Mouse (Mus musculus) heart, embryonic 13.5 days (tissue): ENCODE data around the gene Gm10228. TPM values are rescaled to one million over a fixed set of nuclear protein-coding genes. Genes with fewer than 3 reads are reported as not detected.
"Not testable (repeated sequence)": the region's sequence is repeated elsewhere in the genome, so short reads cannot be mapped to it uniquely, and the experiment has no call there.

Experiments used
- ATAC-seq: fragments of 200-750 bp; cut with Nextera tagmentation; 2 replicates; pipeline ENCODE4 v1.8.0; 2017; ENCODE audit warnings: moderate TSS enrichment; ENCODE audit not compliant: insufficient number of reproducible peaks, low FRiP score, low TSS enrichment; ENCODE audit errors: extremely low read depth
- H3K27ac ChIP-seq: fragments of 300-500 bp; sonication (generic); replicated peaks from 2 replicates; pipeline ENCODE4 v1.5.1; 2015; ENCODE audit warnings: moderate library complexity, mild to moderate bottlenecking, inconsistent platforms
- H3K27me3 ChIP-seq: fragments of 300-500 bp; sonication (generic); replicated peaks from 2 replicates; pipeline ENCODE4 v1.6.1; 2015; ENCODE audit warnings: mild to moderate bottlenecking, inconsistent platforms
- H3K36me3 ChIP-seq: fragments of 300-500 bp; sonication (generic); 2 replicates; pipeline ENCODE4 v1.6.1; 2015; ENCODE audit warnings: mild to moderate bottlenecking, inconsistent platforms
- H3K4me1 ChIP-seq: fragments of 300-500 bp; sonication (generic); 2 replicates; pipeline ENCODE4 v1.6.1; 2015; ENCODE audit warnings: inconsistent platforms
- H3K4me2 ChIP-seq: fragments of 300-500 bp; sonication (generic); 2 replicates; pipeline ENCODE4 v1.6.1; 2015; ENCODE audit warnings: inconsistent platforms, mild to moderate bottlenecking, moderate library complexity
- H3K4me3 ChIP-seq: fragments of 300-500 bp; sonication (generic); 2 replicates; pipeline ENCODE4 v1.5.1; 2015; ENCODE audit warnings: moderate library complexity, mild to moderate bottlenecking, inconsistent platforms
- H3K9ac ChIP-seq: fragments of 300-500 bp; sonication (generic); 2 replicates; pipeline ENCODE4 v1.6.1; 2015; ENCODE audit warnings: inconsistent platforms, mild to moderate bottlenecking, moderate library complexity
- H3K9me3 ChIP-seq: fragments of 300-500 bp; sonication (generic); 2 replicates; pipeline ENCODE4 v1.6.1; 2016; ENCODE audit warnings: inconsistent platforms
- WGBS: fragments of 180-500 bp; shearing (Covaris S2); methylation state at CpG from one replicate; pipeline ENCODE4 v1.1.7; 2015; ENCODE audit warnings: mixed read lengths; 5-methylcytosine and 5-hydroxymethylcytosine counted together
- polyA plus RNA-seq: library from polyadenylated mRNA; unstranded; fragments of >200 nt; fragmentation: Nextera tagmentation; extraction: Ambion mirVana; gene quantifications from 2 replicates; pipeline ENCODE4 v1.2.1, GENCODE M21; 2015

The Gm10228 gene
- not detected in 2 replicates for polyA plus RNA-seq

DNA sequence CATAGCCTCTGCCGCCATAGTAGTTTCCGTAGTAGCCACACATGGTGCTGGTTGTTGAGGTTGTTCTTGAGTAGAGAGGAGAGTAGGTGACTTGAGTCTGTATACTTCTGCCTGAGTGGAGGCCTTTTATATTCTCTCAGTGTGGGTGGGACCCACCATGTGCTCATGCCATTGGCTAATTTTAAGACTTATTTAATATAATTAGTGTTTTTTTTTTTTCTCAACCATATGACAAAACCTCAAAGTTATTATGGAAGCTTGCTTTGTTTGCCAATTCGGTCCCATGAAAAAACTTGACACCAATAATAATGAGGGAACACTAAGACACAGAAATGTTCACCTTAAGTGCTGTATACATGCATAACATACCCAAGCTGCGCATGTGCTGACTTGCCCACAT lies at the start of gene Gm10228:
TSS of gene Gm10228 (minus strand) at position 101 of the 400 bp plus-strand sequence.
- not testable (repeated sequence) for H3K27me3 ChIP-seq, H3K9me3 ChIP-seq, H3K27ac ChIP-seq, H3K4me3 ChIP-seq, H3K4me2 ChIP-seq, ATAC-seq, H3K9ac ChIP-seq, H3K36me3 ChIP-seq, H3K4me1 ChIP-seq
- WGBS, result 85% methylated on average over 2 of the region's 4 CpGs

GRCm38 (mm10) chr16:89071041-89071440 lies 29.8 kb upstream of the Gm10228 start:
- H3K27me3 ChIP-seq, H3K4me2 ChIP-seq, H3K9ac ChIP-seq, H3K9me3 ChIP-seq, H3K36me3 ChIP-seq, H3K4me1 ChIP-seq, H3K4me3 ChIP-seq, ATAC-seq, H3K27ac ChIP-seq: not testable (repeated sequence)
- 56% methylated on average over 2 of the region's 2 CpGs for WGBS

DNA sequence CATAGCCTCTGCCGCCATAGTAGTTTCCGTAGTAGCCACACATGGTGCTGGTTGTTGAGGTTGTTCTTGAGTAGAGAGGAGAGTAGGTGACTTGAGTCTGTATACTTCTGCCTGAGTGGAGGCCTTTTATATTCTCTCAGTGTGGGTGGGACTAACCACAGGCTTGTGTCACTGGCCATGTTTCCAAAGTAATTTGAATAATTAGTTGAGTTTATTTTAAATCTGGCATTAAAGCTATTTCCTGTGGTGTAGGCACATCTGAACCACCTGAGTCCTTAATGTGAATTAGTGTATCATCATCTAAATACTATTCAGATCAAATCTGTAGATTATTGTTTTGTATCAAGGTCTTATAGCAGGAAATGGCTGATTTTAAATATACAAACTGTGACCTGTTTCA lies 22.6 kb upstream of the Gm10228 start, which contains the start of gene 1110025L11Rik:
TSS of gene 1110025L11Rik (minus strand) at position 101 of the 400 bp plus-strand sequence.
- not testable (repeated sequence) for H3K4me2 ChIP-seq, H3K9me3 ChIP-seq, H3K4me3 ChIP-seq, H3K27ac ChIP-seq, ATAC-seq, H3K4me1 ChIP-seq, H3K27me3 ChIP-seq, H3K36me3 ChIP-seq, H3K9ac ChIP-seq
- no CpG with 5 or more reads among the region's 2 CpGs for WGBS

- ATAC-seq, result no peak
- Histone ChIP-seq H3K9me3 (peaks cover 7% of the 10 kb centered on the region; the same call in 1 of the 2 replicates), H3K4me3 (no peak within 1 kb of the TSS), H3K4me2 (no peak within 1 kb of the TSS), H3K36me3 (no peaks in the 10 kb centered on the region), H3K27me3 (no peaks in the 10 kb centered on the region), H3K9ac (no peak within 1 kb of the TSS), H3K27ac (no peak within 1 kb of the TSS), H3K4me1 (no peaks in the 10 kb centered on the region)
- 71% methylated on average over 3 of the region's 3 CpGs for WGBS
These were observed 6.5 kb upstream of the Gm10228 start, which contains the start of gene Krtap6-5 for GRCm38 (mm10) chr16:89047783-89048182. TSS of gene Krtap6-5 (minus strand) at chr16:89047883.

DNA sequence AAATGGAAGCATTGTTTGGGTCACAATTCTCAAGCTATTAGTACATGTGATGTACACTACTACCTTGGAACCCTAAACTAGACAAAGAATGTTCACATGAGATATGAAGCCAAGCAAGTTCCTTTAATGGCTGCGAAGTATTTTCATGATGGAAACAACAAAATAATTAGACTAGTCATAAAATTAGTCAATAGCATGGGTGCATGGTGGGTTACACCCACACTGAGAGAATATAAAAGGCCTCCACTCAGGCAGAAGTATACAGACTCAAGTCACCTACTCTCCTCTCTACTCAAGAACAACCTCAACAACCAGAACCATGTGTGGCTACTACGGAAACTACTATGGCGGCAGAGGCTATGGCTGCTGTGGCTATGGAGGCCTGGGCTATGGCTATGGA lies 9.9 kb downstream of the Gm10228 start, which contains the start of gene Krtap6-1:
TSS of gene Krtap6-1 (plus strand) at position 301 of the 400 bp plus-strand sequence.
- H3K27me3 ChIP-seq, H3K27ac ChIP-seq, H3K4me1 ChIP-seq, H3K4me2 ChIP-seq, ATAC-seq, H3K36me3 ChIP-seq, H3K4me3 ChIP-seq, H3K9ac ChIP-seq, H3K9me3 ChIP-seq: not testable (repeated sequence)
- 86% methylated on average over 3 of the region's 3 CpGs for WGBS

- H3K9me3 ChIP-seq, H3K36me3 ChIP-seq, H3K27ac ChIP-seq, H3K4me2 ChIP-seq, H3K9ac ChIP-seq, ATAC-seq, H3K4me3 ChIP-seq, H3K4me1 ChIP-seq, H3K27me3 ChIP-seq: not testable (repeated sequence)
- WGBS, result 84% methylated on average over 3 of the region's 3 CpGs
These were observed 26.3 kb downstream of the Gm10228 start, which contains the start of gene Gm10229 for GRCm38 (mm10) chr16:89014984-89015383. TSS of gene Gm10229 (plus strand) at chr16:89015284.

DNA sequence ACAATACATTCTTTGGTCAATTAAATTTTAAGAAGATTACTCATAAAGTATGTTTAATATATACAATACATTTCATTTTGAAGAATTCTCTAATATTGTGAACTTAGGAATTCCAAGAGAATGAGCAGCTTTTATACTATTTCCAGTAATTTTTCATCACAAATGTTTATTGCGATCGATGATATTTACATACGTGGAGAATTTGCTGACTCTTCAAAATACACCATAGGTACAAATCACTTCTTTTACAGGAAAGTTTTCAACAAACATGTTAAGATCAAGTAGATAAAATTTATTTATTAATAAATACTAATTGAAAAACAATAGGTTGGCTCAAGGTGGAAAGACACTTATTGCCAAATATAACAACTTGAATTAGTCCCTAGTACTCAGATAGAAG lies 27.3 kb downstream of the Gm10228 start:
- no peaks in the 10 kb centered on the region for H3K9me3 ChIP-seq
- no peak overlapping the region for H3K9ac ChIP-seq
- H3K27ac ChIP-seq, result no peak overlapping the region
- H3K27me3 ChIP-seq, result no peaks in the 10 kb centered on the region
- H3K36me3 ChIP-seq, result no peaks in the 10 kb centered on the region
- no peak overlapping the region for H3K4me2 ChIP-seq
- no peak overlapping the region for H3K4me3 ChIP-seq
- WGBS, result 94% methylated on average over 3 of the region's 3 CpGs
- H3K4me1 ChIP-seq, result no peaks in the 10 kb centered on the region
- no peak for ATAC-seq

DNA sequence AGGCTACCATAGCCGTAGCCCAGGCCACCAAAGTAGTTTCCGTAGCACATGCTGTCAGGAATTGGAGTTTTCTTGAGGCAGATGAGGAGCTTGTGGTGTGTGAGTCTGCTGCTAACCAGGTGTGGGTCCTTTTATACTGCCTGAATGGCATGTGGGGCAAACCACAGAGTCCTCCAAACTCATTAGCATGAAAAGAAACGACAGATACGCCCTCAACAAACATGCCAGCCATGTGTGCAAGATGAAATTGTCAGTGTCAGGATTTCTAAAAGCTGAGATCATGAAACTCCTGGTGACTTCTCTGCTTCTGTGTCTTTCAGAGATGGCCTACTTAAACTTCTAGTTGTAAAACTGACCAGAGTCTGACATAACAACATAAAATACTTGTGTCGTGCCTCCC lies 30.6 kb downstream of the Gm10228 start, which contains the start of gene Krtap22-2:
TSS of gene Krtap22-2 (minus strand) at position 101 of the 400 bp plus-strand sequence.
- H3K36me3 ChIP-seq, result no peaks in the 10 kb centered on the region
- H3K27me3 ChIP-seq, result no peaks in the 10 kb centered on the region
- WGBS, result 69% methylated on average over 5 of the region's 5 CpGs
- ATAC-seq, result no peak
- H3K27ac ChIP-seq, result no peak within 1 kb of the TSS
- no peak within 1 kb of the TSS for H3K4me3 ChIP-seq
- no peak within 1 kb of the TSS for H3K4me2 ChIP-seq
- no peak within 1 kb of the TSS for H3K9ac ChIP-seq
- H3K4me1 ChIP-seq, result no peaks in the 10 kb centered on the region
- H3K9me3 ChIP-seq, result no peaks in the 10 kb centered on the region

Other genes starting within 250 kb of the Gm10228 start
- gene Gm20741, start 229.3 kb downstream of the Gm10228 start, polyA plus RNA-seq, result not detected in 2 replicates
- not detected in 2 replicates for gene Krtap15, start 221.3 kb downstream of the Gm10228 start, polyA plus RNA-seq
- gene Krtap14, start 215.3 kb downstream of the Gm10228 start, polyA plus RNA-seq, result not detected in 2 replicates
- gene Krtap19-1, start 172.1 kb downstream of the Gm10228 start, polyA plus RNA-seq, result not detected in 2 replicates
- gene Krtap19-2, start 167.2 kb downstream of the Gm10228 start, polyA plus RNA-seq, result not detected in 2 replicates
- not detected in 2 replicates for gene Krtap19-3, start 163.4 kb downstream of the Gm10228 start, polyA plus RNA-seq
- not detected in 2 replicates for gene Krtap19-4, start 156.4 kb downstream of the Gm10228 start, polyA plus RNA-seq
- not detected in 2 replicates for gene Krtap19-5, start 145.0 kb downstream of the Gm10228 start, polyA plus RNA-seq
- not detected in 2 replicates for gene Krtap19-9b, start 109.2 kb downstream of the Gm10228 start, polyA plus RNA-seq
- not detected in 2 replicates for gene Krtap16-3, start 78.6 kb downstream of the Gm10228 start, polyA plus RNA-seq
- not detected in 2 replicates for gene Krtap22-2, start 30.7 kb downstream of the Gm10228 start, polyA plus RNA-seq
- not detected in 2 replicates for gene Gm10229, start 26.2 kb downstream of the Gm10228 start, polyA plus RNA-seq
- not detected in 2 replicates for gene Krtap6-1, start 9.8 kb downstream of the Gm10228 start, polyA plus RNA-seq
- gene Krtap6-5, start 6.4 kb upstream of the Gm10228 start, polyA plus RNA-seq, result not detected in 2 replicates
- gene 1110025L11Rik, start 22.5 kb upstream of the Gm10228 start, polyA plus RNA-seq, result not detected in 2 replicates
- gene Krtap6-3, start 42.5 kb upstream of the Gm10228 start, polyA plus RNA-seq, result not detected in 2 replicates
- not detected in 2 replicates for gene Gm6358, start 99.4 kb upstream of the Gm10228 start, polyA plus RNA-seq
- not detected in 2 replicates for gene Gm10061, start 109.6 kb upstream of the Gm10228 start, polyA plus RNA-seq
- not detected in 2 replicates for gene Gm9789, start 116.5 kb upstream of the Gm10228 start, polyA plus RNA-seq
- not detected in 2 replicates for gene Gm7735, start 128.0 kb upstream of the Gm10228 start, polyA plus RNA-seq
- not detected in 2 replicates for gene 1110057P08Rik, start 133.3 kb upstream of the Gm10228 start, polyA plus RNA-seq
- not detected in 2 replicates for gene Krtap20-2, start 164.4 kb upstream of the Gm10228 start, polyA plus RNA-seq